Mouse (Mus musculus): ENCODE measurements around the gene Grik3.

The Grik3 gene

GRCm38 (mm10) chr4:125492122-125492505 is 1.6 kb downstream of the Grik3 start:
- no peak for DNase-seq (ENCODE audit: low spot score in 2 of 2)

DNA sequence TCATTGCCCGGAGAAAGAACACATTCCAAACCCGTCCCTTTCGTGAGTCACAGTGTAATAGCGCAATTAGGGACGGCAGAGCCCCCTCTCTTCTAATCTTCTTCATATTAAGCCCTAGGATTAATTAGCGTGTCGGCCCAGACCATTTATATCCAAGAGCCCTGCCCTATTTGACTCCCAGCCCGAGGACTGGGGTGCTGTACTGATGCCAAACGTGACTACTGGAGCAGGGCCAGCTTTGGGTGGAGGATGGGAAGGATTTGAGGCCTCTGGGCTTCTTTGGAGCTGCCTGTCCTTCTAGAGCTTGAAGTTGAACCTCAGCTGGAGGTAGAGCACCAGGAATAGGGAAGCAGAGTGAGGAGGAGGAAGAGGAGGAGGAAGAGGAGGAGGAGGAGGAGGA is 2.2 kb downstream of the Grik3 start:
- no peak for DNase-seq (ENCODE audit: low spot score in 2 of 2)

GRCm38 (mm10) chr4:125493124-125493523 is 2.6 kb downstream of the Grik3 start:
- DNase-seq (ENCODE audit: low spot score in 2 of 2) = peak in 1 of 2 experiments; percentile 40

DNA sequence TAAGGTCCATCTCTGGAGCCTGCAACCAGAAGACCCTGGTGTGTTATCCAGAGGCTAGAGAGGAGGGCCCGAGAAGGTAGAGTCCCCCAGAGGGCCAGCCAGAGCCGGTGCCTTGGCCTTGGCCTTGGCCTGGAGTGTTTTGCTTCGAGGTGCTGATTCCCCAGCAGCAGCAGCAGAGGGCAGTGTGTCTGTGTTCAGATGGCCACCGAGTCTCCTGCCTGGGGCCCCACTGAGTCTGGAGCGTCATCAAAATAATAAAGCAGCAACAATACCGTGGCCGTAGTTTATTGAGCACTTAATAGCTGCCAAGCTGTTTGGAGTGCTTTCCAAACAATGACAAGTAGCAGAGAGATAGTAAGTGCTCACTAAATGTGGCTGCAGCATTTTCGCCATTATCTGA is 5.0 kb downstream of the Grik3 start:
- no peak for DNase-seq (ENCODE audit: low spot score in 2 of 2)

GRCm38 (mm10) chr4:125497001-125497400 is 6.5 kb downstream of the Grik3 start:
- DNase-seq (ENCODE audit: low spot score in 2 of 2) = no peak

DNA sequence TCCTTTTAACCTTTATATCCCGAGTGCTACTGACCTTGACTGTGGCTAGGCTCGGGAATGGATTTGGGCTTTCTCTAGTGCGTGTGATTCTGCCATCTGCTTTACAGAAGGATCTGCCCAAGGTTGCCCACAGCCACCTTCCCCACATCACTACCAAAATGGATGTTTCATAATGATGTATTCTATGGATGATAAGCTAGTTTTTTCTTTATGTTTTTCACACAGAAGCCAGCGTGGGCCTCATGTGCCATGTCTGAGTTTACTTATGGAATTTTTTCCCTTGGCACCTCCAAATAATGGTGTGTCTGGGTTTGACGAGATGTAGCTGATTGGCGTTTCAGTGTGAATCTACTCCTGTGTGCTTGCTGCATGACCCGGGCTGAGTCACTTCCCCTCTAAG is 7.0 kb downstream of the Grik3 start:
- DNase-seq (ENCODE audit: low spot score in 2 of 2) = no peak

DNA sequence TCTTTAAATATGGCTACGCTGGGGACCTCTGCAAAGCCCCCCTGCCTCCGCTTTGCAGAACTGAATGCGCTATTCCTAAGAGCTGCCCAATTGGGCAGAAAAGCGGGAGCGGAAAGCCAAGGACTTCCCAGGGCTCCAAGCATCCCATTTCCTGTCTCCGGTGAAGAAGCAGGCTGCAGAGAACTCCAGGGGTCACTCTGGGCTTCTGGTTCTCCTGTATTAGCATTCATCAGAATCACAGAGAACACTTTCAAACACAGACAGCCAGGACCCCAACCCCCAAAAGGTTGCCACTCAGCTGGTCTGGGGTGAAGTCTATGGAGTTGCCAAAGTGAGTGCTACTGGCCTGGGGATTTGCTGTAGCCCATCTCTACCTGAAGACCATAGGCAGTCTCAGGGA is 8.4 kb downstream of the Grik3 start:
- no peak for DNase-seq (ENCODE audit: low spot score in 2 of 2)

GRCm38 (mm10) chr4:125502861-125503260 is 12.4 kb downstream of the Grik3 start:
- DNase-seq (ENCODE audit: low spot score in 2 of 2) = no peak

GRCm38 (mm10) chr4:125512434-125512833 is 21.9 kb downstream of the Grik3 start:
- DNase-seq (ENCODE audit: low spot score in 2 of 2) = no peak

DNA sequence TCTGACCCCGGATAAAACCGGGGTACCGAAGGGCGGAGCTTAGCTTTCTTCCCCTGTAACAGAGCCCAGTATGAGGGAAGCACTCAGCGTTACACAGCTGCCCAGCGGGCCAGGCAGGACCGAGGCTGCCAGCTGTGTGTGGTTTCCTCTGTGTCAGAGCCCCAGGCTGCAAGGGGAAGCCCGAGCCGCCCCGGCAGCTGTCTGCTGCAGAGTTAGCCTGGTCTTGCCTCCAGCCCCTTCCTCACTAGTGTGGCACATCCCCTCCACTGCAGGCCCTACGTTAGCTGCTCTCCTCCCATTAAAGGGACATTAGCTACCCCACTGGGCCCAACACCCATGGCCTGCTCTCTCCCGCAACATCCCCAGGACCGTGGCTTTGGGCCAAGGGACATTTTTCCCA is 25.1 kb downstream of the Grik3 start:
- no peak for DNase-seq (ENCODE audit: low spot score in 2 of 2)

DNA sequence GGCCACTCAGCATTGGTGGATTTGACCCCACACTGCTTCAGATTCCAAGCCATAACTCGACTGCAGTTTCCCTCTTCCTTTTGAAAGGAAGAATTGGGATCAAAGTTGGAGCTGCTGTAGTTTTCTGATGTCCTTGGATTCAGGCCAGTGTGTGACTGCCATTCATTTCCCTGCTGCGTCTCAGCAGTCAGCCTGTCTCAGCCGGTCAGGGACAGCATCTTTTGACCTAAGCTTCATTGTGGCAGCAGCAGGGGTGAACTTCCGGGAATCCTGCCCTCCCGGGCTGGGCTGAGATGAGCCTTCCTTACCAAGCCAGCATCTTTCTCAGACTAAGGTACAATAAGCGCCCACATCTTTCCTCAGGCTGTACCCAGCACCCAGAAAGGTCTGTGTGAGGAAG is 26.1 kb downstream of the Grik3 start:
- DNase-seq (ENCODE audit: low spot score in 2 of 2) = no peak

GRCm38 (mm10) chr4:125518861-125519260 is 28.4 kb downstream of the Grik3 start:
- DNase-seq (ENCODE audit: low spot score in 2 of 2) = no peak

- DNase-seq (ENCODE audit: low spot score in 2 of 2) = no peak
These were observed 32.4 kb downstream of the Grik3 start for GRCm38 (mm10) chr4:125522931-125523330.

GRCm38 (mm10) chr4:125525266-125525665 is 34.8 kb downstream of the Grik3 start:
- DNase-seq (ENCODE audit: low spot score in 2 of 2) = no peak

DNA sequence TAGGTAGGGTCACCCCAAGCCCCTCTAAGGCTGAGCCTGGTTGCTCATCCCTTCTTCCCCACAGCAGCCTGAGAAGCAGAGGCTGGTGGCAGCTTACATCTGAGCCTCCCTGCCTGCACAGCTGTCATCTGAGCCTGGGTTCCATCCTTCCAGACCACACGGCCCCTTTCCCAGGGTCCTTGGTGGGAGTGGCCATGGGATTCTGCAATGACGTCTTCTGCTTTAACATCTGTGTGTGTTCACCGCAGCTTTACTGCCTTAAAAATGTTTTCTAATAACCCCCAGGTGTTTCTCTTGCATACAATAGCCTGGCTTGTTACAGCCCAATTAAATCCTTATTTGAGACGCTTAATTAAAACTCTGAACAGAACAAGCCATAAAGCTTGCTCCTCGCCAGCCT is 35.9 kb downstream of the Grik3 start:
- no peak for DNase-seq (ENCODE audit: low spot score in 2 of 2)

- no peak for DNase-seq (ENCODE audit: low spot score in 2 of 2)
These were observed 43.5 kb downstream of the Grik3 start for GRCm38 (mm10) chr4:125533965-125534364.

GRCm38 (mm10) chr4:125534449-125534848 is 43.9 kb downstream of the Grik3 start:
- no peak for DNase-seq (ENCODE audit: low spot score in 2 of 2)

DNA sequence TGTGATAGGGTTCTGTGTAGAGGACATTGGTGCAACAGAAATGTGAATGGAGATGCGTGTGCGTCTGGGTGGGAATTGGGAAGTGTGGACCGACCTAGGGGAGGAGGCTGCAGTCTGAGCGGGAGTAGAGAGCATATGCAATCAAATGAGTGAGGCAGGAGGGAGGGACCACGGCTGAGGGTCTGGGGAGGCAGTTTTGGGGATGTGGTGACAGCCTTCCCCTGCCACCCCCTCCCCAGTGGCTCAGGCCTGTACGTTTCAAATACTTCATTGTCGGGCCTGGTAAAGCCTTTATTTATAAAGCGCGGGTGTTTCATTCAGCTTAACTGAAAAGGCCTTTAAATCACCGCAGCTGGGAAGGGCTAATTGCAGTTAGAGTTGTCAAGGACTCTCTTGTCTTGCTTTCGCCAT is 44.5 kb downstream of the Grik3 start:
- DNase-seq (ENCODE audit: low spot score in 2 of 2) = no peak

DNA sequence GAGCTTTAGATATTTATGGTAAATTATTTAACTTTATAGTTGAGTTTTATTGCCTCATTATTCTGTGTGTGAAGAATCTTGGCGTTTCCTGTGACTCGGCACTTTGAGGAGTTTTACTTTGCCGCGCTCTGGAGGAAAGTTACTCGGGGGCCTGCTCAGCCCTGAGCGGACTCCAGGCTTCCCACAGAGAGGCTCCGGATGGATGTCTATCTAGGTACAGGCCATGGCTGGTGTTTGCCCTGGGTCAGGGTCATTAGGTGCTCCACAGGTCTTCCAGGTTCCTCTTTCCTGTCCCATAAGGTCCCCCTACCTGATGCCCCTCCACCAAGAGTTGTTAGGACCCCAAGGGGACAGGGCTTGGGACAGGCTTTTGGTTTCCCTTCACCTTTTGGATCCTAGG is 45.0 kb downstream of the Grik3 start:
- DNase-seq (ENCODE audit: low spot score in 2 of 2) = no peak

GRCm38 (mm10) chr4:125535977-125536376 is 45.5 kb downstream of the Grik3 start:
- no peak for DNase-seq (ENCODE audit: low spot score in 2 of 2)

GRCm38 (mm10) chr4:125538301-125538965 is 47.9 kb downstream of the Grik3 start:
- no peak for DNase-seq (ENCODE audit: low spot score in 2 of 2)

DNA sequence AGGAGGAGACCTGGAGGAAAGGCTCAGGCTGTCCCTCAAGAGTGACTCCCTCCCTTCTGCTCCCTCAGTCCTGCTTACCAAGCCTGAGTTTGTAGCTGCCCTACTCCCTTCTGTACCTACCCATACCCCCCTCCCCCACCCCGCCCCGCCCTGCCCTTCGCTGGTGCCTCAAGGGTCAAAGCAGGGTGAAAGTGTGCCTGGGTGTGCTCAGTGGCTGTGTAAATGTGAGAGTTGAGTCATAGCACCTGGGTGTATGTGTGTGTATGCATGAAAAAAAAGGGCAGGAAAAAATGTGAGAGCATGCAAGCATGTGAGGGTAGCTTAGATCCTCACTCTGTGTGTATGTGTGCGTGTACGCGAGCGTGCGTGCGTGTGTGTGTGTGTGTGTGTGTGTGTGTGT is 49.1 kb downstream of the Grik3 start:
- no peak for DNase-seq (ENCODE audit: low spot score in 2 of 2)

- DNase-seq (ENCODE audit: low spot score in 2 of 2) = no peak
These were observed 52.7 kb downstream of the Grik3 start for GRCm38 (mm10) chr4:125543171-125543570.

All from frontal cortex, postnatal 14 days (tissue).